ENCODE assay signal across 8 mouse cellular contexts in the genomic region with DNA sequence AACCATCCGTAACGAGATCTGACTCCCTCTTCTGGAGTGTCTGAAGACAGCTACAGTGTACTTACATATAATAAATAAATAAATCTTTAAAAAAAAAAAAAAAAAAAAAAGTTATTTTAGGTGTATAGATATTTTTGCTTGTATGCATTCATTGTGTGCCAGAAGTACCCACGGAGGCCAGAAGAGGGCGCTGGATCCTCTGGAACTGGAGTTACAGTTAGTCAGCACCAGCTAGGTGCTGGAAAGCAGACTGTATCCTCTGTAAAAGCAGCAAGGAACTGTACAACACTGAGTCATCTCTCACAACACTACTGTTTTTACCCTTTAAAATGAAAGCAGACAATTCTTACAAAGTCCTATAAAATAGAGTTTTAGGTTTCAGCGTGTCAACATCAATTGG. TPM values are rescaled to one million over a fixed set of nuclear protein-coding genes. Genes with fewer than 3 reads are reported as not detected.
DNase-seq lines count a peak whose midpoint lies in the region; ATAC-seq and TF ChIP-seq lines count a peak whose summit lies in the region.

No protein-coding gene starts in this region.

- no peaks in the 10 kb centered on the region for H3K9me3 ChIP-seq in hindbrain, embryonic 14.5 days (ENCODE audit: control insufficient read depth, low read length)
- H3K9me3 ChIP-seq in hindbrain, embryonic 12.5 days (replicated peaks): no peaks in the 10 kb centered on the region
- no peaks in the 10 kb centered on the region for H3K9me3 ChIP-seq in stomach, postnatal 0 days (ENCODE audit: control insufficient read depth, low read length)

- no peak overlapping the region for H3K9ac ChIP-seq in hindbrain, embryonic 14.5 days
- no peak overlapping the region for H3K9ac ChIP-seq in hindbrain, embryonic 12.5 days
- H3K9ac ChIP-seq in stomach, postnatal 0 days (ENCODE audit: low read length): no peak overlapping the region

- intact Hi-C loops in gastrocnemius, adult 2 months (cut with DNase I): no loop called here

- no peak overlapping the region for H3K27ac ChIP-seq in hindbrain, embryonic 14.5 days
- H3K27ac ChIP-seq in hindbrain, embryonic 12.5 days: no peak overlapping the region
- no peak overlapping the region for H3K27ac ChIP-seq in gastrocnemius, adult 2 months
- no peak overlapping the region for H3K27ac ChIP-seq in stomach, postnatal 0 days (replicated peaks)

- ATAC-seq in hindbrain, embryonic 14.5 days (ENCODE audit: low FRiP score): no peak
- no peak for ATAC-seq in hindbrain, embryonic 12.5 days (ENCODE audit: low FRiP score)
- ATAC-seq in megakaryocyte progenitor cell, adult 5-6 weeks (replicated peaks; ENCODE audit: poor library complexity): peak; percentile 66
- ATAC-seq in stomach, postnatal 0 days (ENCODE audit: low FRiP score, low TSS enrichment): no peak

- 52% methylated on average over 3 of the region's 5 CpGs for WGBS in hindbrain, embryonic 14.5 days
- WGBS in hindbrain, embryonic 12.5 days: 54% methylated on average over 3 of the region's 5 CpGs
- WGBS in stomach, postnatal 0 days: 53% methylated on average over 3 of the region's 5 CpGs

- no peak overlapping the region for H3K4me3 ChIP-seq in hindbrain, embryonic 14.5 days (replicated peaks; ENCODE audit: low read length)
- H3K4me3 ChIP-seq in hindbrain, embryonic 12.5 days: no peak overlapping the region
- no peak overlapping the region for H3K4me3 ChIP-seq in gastrocnemius, adult 2 months
- H3K4me3 ChIP-seq in stomach, postnatal 0 days (ENCODE audit: low read depth, low read length): no peak overlapping the region

- TF ChIP-seq EP300 in stomach, postnatal 0 days (optimal IDR thresholded peaks at IDR 0.05): no peak

- peak; percentile 62 for DNase-seq in hindbrain, embryonic 14.5 days (ENCODE audit: low spot score)
- DNase-seq in MEL-GATA-1-ER (ENCODE audit: extremely low read depth, low read depth): peak; percentile 66
- DNase-seq in cerebellum, adult 8-10 months: peak; percentile 64
- peak; percentile 66 for DNase-seq in gastrocnemius, adult 2 months
- peak; percentile 51 for DNase-seq in left cerebral cortex, adult 11 months (ENCODE audit: low spot score)
- peak; percentile 76 for DNase-seq in stomach, postnatal 0 days (ENCODE audit: low spot score)

- peak; percentile 58 for TF ChIP-seq CTCF in gastrocnemius, adult 2 months (IDR thresholded peaks at IDR 0.05)
- peak; percentile 69 for TF ChIP-seq CTCF in stomach, postnatal 0 days (IDR thresholded peaks at IDR 0.05; ENCODE audit: low read depth)

- H3K4me2 ChIP-seq in hindbrain, embryonic 14.5 days (replicated peaks): no peak overlapping the region
- H3K4me2 ChIP-seq in hindbrain, embryonic 12.5 days (replicated peaks): no peak overlapping the region
- H3K4me2 ChIP-seq in stomach, postnatal 0 days (replicated peaks; ENCODE audit: low read depth): no peak overlapping the region

- no peaks in the 10 kb centered on the region for H3K27me3 ChIP-seq in hindbrain, embryonic 14.5 days (ENCODE audit: control insufficient read depth, insufficient read depth, low read length)
- H3K27me3 ChIP-seq in hindbrain, embryonic 12.5 days: no peaks in the 10 kb centered on the region
- H3K27me3 ChIP-seq in stomach, postnatal 0 days (ENCODE audit: control insufficient read depth, insufficient read depth, low read length): no peaks in the 10 kb centered on the region

- H3K4me1 ChIP-seq in hindbrain, embryonic 14.5 days (replicated peaks; ENCODE audit: control insufficient read depth, insufficient read depth, low read length): peaks cover 14% of the 10 kb centered on the region
- H3K4me1 ChIP-seq in hindbrain, embryonic 12.5 days: peaks cover 18% of the 10 kb centered on the region
- no peaks in the 10 kb centered on the region for H3K4me1 ChIP-seq in stomach, postnatal 0 days (replicated peaks; ENCODE audit: control insufficient read depth, insufficient read depth)

- no peaks in the 10 kb centered on the region for H3K36me3 ChIP-seq in hindbrain, embryonic 14.5 days (replicated peaks; ENCODE audit: control insufficient read depth, insufficient read depth)
- H3K36me3 ChIP-seq in hindbrain, embryonic 12.5 days: 0 out of 2 replicates have a peak, but pooled peaks cover 3% of the 10 kb centered on the region
- H3K36me3 ChIP-seq in stomach, postnatal 0 days (ENCODE audit: control insufficient read depth, insufficient read depth, low read length): no peaks in the 10 kb centered on the region

RNA-seq across cellular contexts. Expression of a gene that starts 4.5 kb away (rescaled TPM):
- polyA plus RNA-seq in hindbrain, embryonic 14.5 days (2014; fragmentation: Nextera tagmentation; extraction: Ambion mirVana): 247 and 275 TPM in 2 replicates
- polyA plus RNA-seq in hindbrain, embryonic 12.5 days (2016; fragmentation: Nextera tagmentation; extraction: Ambion mirVana): 178 and 191 TPM in 2 replicates
- total RNA-seq in gastrocnemius, adult 2 months (2021): 10 to 100 TPM; 16.0 to 17.8 TPM
- total RNA-seq in megakaryocyte progenitor cell, adult 5-6 weeks (2015): 43.6 and 49.2 TPM in 2 replicates
- total RNA-seq in megakaryocyte progenitor cell, adult 5-6 weeks (2017): 31.7 and 34.4 TPM in 2 replicates
- polyA plus RNA-seq in stomach, postnatal 0 days (2015; fragmentation: Nextera tagmentation; extraction: Ambion mirVana): 54.6 and 56.0 TPM in 2 replicates

RNA-seq across cellular contexts. Expression of a gene that starts 34.8 kb away (rescaled TPM):
- 0.17 and 0.40 TPM in 2 replicates for polyA plus RNA-seq in hindbrain, embryonic 14.5 days (2014; fragmentation: Nextera tagmentation; extraction: Ambion mirVana)
- 0.52 and 0.66 TPM in 2 replicates for polyA plus RNA-seq in hindbrain, embryonic 12.5 days (2016; fragmentation: Nextera tagmentation; extraction: Ambion mirVana)
- total RNA-seq in gastrocnemius, adult 2 months (2021): under 1 TPM in 1 of 2 experiments, not detected in 1; 0.14 TPM
- total RNA-seq in megakaryocyte progenitor cell, adult 5-6 weeks (2015): 0.37 TPM in 1 of 2 replicates, not detected in the other
- total RNA-seq in megakaryocyte progenitor cell, adult 5-6 weeks (2017): 0.34 and 0.42 TPM in 2 replicates
- 5.1 and 5.4 TPM in 2 replicates for polyA plus RNA-seq in stomach, postnatal 0 days (2015; fragmentation: Nextera tagmentation; extraction: Ambion mirVana)

RNA-seq across cellular contexts. Expression of a gene that starts 38.3 kb away (rescaled TPM):
- 62.4 and 63.8 TPM in 2 replicates for polyA plus RNA-seq in hindbrain, embryonic 14.5 days (2014; fragmentation: Nextera tagmentation; extraction: Ambion mirVana)
- 56.5 and 59.0 TPM in 2 replicates for polyA plus RNA-seq in hindbrain, embryonic 12.5 days (2016; fragmentation: Nextera tagmentation; extraction: Ambion mirVana)
- 10 to 100 TPM; 14.2 to 15.9 TPM for total RNA-seq in gastrocnemius, adult 2 months (2021)
- 0.59 and 0.73 TPM in 2 replicates for total RNA-seq in megakaryocyte progenitor cell, adult 5-6 weeks (2015)
- 1.7 and 3.4 TPM in 2 replicates for total RNA-seq in megakaryocyte progenitor cell, adult 5-6 weeks (2017)
- 20.9 and 22.7 TPM in 2 replicates for polyA plus RNA-seq in stomach, postnatal 0 days (2015; fragmentation: Nextera tagmentation; extraction: Ambion mirVana)
